Mouse (Mus musculus): ENCODE data around the gene Tor1aip1. TPM values are rescaled to one million over a fixed set of nuclear protein-coding genes. Genes with fewer than 3 reads are reported as not detected.
A peak's percentile ranks its signal among the peaks of the same experiment; 100 is the strongest.

Tor1aip1 gene
- total and polyA plus RNA-seq, 2 experiments from 2014 or later: 52.3 to 58.4 TPM

- Histone ChIP-seq H3K4me3 (ENCODE audit: low read depth, low read length) (no peak overlapping the region), H3K27ac (ENCODE audit: low read depth) (no peak overlapping the region), H3K27me3 (ENCODE audit: control insufficient read depth, insufficient read depth, low read length) (no peaks in the 10 kb centered on the region), H3K4me2 (ENCODE audit: low read depth, low read length) (no peak overlapping the region), H3K4me1 (ENCODE audit: control insufficient read depth, insufficient read depth) (0 out of 2 replicates have a peak, but pooled peaks cover 3% of the 10 kb centered on the region), H3K9me3 (replicated peaks; ENCODE audit: control insufficient read depth, low read length) (no peaks in the 10 kb centered on the region), H3K36me3 (replicated peaks; ENCODE audit: control insufficient read depth, insufficient read depth, low read length) (no peaks in the 10 kb centered on the region), H3K9ac (replicated peaks; ENCODE audit: low read depth, low read length) (no peak overlapping the region)
- DNase-seq (ENCODE audit: low spot score) (no peak), ATAC-seq (ENCODE audit: insufficient read depth, low read depth) (no peak)
- TF ChIP-seq EP300 (IDR thresholded peaks at IDR 0.05; ENCODE audit: low read depth) (no peak), CTCF (IDR thresholded peaks at IDR 0.05; ENCODE audit: low read depth) (no peak)
- WGBS: 60% methylated on average over 2 of the region's 2 CpGs
Measured at GRCm38 (mm10) chr1:155994524-155994923, 41.8 kb downstream of the Tor1aip1 start.

GRCm38 (mm10) chr1:155990391-155990790, 45.9 kb downstream of the Tor1aip1 start:
- no peaks in the 10 kb centered on the region for H3K36me3 ChIP-seq (replicated peaks; ENCODE audit: control insufficient read depth, insufficient read depth, low read length)
- no peak overlapping the region for H3K9ac ChIP-seq (replicated peaks; ENCODE audit: low read depth, low read length)
- no peaks in the 10 kb centered on the region for H3K27me3 ChIP-seq (ENCODE audit: control insufficient read depth, insufficient read depth, low read length)
- H3K4me2 ChIP-seq (ENCODE audit: low read depth, low read length): no peak overlapping the region; the same call in 1 of the 2 replicates
- H3K9me3 ChIP-seq (replicated peaks; ENCODE audit: control insufficient read depth, low read length): no peaks in the 10 kb centered on the region
- 0 out of 2 replicates have a peak, but pooled peaks cover 7% of the 10 kb centered on the region for H3K4me1 ChIP-seq (ENCODE audit: control insufficient read depth, insufficient read depth)
- H3K4me3 ChIP-seq (ENCODE audit: low read depth, low read length): no peak overlapping the region
- no peak for ATAC-seq (ENCODE audit: insufficient read depth, low read depth)
- TF ChIP-seq EP300 (IDR thresholded peaks at IDR 0.05; ENCODE audit: low read depth): no peak
- peak overlapping the region; percentile 27; the same call in 1 of the 2 replicates for H3K27ac ChIP-seq (ENCODE audit: low read depth)
- no peak for DNase-seq (ENCODE audit: low spot score)
- 25% methylated on average over 11 of the region's 11 CpGs for WGBS

- 19% methylated on average over 2 of the region's 2 CpGs for WGBS
- DNase-seq (ENCODE audit: low spot score): no peak
Measured at GRCm38 (mm10) chr1:155989387-155989786, 46.9 kb downstream of the Tor1aip1 start.

GRCm38 (mm10) chr1:155987625-155988024, 48.7 kb downstream of the Tor1aip1 start:
- TF ChIP-seq CTCF (IDR thresholded peaks at IDR 0.05; ENCODE audit: low read depth) (no peak), EP300 (IDR thresholded peaks at IDR 0.05; ENCODE audit: low read depth) (no peak)
- Histone ChIP-seq H3K4me3 (ENCODE audit: low read depth, low read length) (no peak overlapping the region), H3K27me3 (ENCODE audit: control insufficient read depth, insufficient read depth, low read length) (no peaks in the 10 kb centered on the region), H3K9me3 (replicated peaks; ENCODE audit: control insufficient read depth, low read length) (no peaks in the 10 kb centered on the region), H3K36me3 (replicated peaks; ENCODE audit: control insufficient read depth, insufficient read depth, low read length) (no peaks in the 10 kb centered on the region), H3K9ac (replicated peaks; ENCODE audit: low read depth, low read length) (no peak overlapping the region), H3K4me2 (ENCODE audit: low read depth, low read length) (no peak overlapping the region), H3K4me1 (ENCODE audit: control insufficient read depth, insufficient read depth) (0 out of 2 replicates have a peak, but pooled peaks cover 7% of the 10 kb centered on the region), H3K27ac (ENCODE audit: low read depth) (no peak overlapping the region)
- WGBS: 75% methylated on average over 2 of the region's 2 CpGs
- no peak for ATAC-seq (ENCODE audit: insufficient read depth, low read depth)
- no peak for DNase-seq (ENCODE audit: low spot score)

More at GRCm38 (mm10) chr1:155989387-155989786, 46.9 kb downstream of the Tor1aip1 start:
- 0 out of 2 replicates have a peak, but pooled peaks cover 7% of the 10 kb centered on the region for H3K4me1 ChIP-seq (ENCODE audit: control insufficient read depth, insufficient read depth)
- no peaks in the 10 kb centered on the region for H3K9me3 ChIP-seq (replicated peaks; ENCODE audit: control insufficient read depth, low read length)
- H3K27ac ChIP-seq (ENCODE audit: low read depth): no peak overlapping the region
- no peak overlapping the region for H3K4me3 ChIP-seq (ENCODE audit: low read depth, low read length)
- no peaks in the 10 kb centered on the region for H3K27me3 ChIP-seq (ENCODE audit: control insufficient read depth, insufficient read depth, low read length)
- no peak for TF ChIP-seq EP300 (IDR thresholded peaks at IDR 0.05; ENCODE audit: low read depth)
- TF ChIP-seq CTCF (IDR thresholded peaks at IDR 0.05; ENCODE audit: low read depth): no peak
- no peaks in the 10 kb centered on the region for H3K36me3 ChIP-seq (replicated peaks; ENCODE audit: control insufficient read depth, insufficient read depth, low read length)
- no peak overlapping the region for H3K9ac ChIP-seq (replicated peaks; ENCODE audit: low read depth, low read length)
- no peak for ATAC-seq (ENCODE audit: insufficient read depth, low read depth)
- no peak overlapping the region for H3K4me2 ChIP-seq (ENCODE audit: low read depth, low read length)

GRCm38 (mm10) chr1:155974931-155975330, 61.3 kb downstream of the Tor1aip1 start:
- Histone ChIP-seq H3K9ac (replicated peaks; ENCODE audit: low read depth, low read length) (no peak overlapping the region), H3K36me3 (replicated peaks; ENCODE audit: control insufficient read depth, insufficient read depth, low read length) (no peaks in the 10 kb centered on the region), H3K4me3 (ENCODE audit: low read depth, low read length) (no peak overlapping the region), H3K4me1 (ENCODE audit: control insufficient read depth, insufficient read depth) (peaks cover 13% of the 10 kb centered on the region; the same call in 1 of the 2 replicates), H3K4me2 (ENCODE audit: low read depth, low read length) (no peak overlapping the region), H3K27me3 (ENCODE audit: control insufficient read depth, insufficient read depth, low read length) (no peaks in the 10 kb centered on the region), H3K27ac (ENCODE audit: low read depth) (no peak overlapping the region), H3K9me3 (replicated peaks; ENCODE audit: control insufficient read depth, low read length) (peaks cover 5% of the 10 kb centered on the region; the same call in 1 of the 2 replicates)
- no peak for TF ChIP-seq CTCF (IDR thresholded peaks at IDR 0.05; ENCODE audit: low read depth)
- TF ChIP-seq EP300 (IDR thresholded peaks at IDR 0.05; ENCODE audit: low read depth): no peak
- 25% methylated on average over 2 of the region's 2 CpGs for WGBS
- DNase-seq (ENCODE audit: low spot score) (no peak), ATAC-seq (ENCODE audit: insufficient read depth, low read depth) (no peak)
